Mouse (Mus musculus) bone marrow macrophage, adult 2 months (primary cell): ENCODE results near the gene E030025P04Rik.

Experiments
- CTCF ChIP-seq: IDR thresholded peaks from 2 replicates; pipeline ENCODE4 v1.5.1; 2012; ENCODE audit warnings: low read depth, mild to moderate bottlenecking, low read length, moderate library complexity
- POLR2A ChIP-seq: IDR thresholded peaks from 2 replicates; pipeline ENCODE4 v1.6.1; 2012; ENCODE audit warnings: mild to moderate bottlenecking, low read depth, low read length, borderline replicate concordance

DNA sequence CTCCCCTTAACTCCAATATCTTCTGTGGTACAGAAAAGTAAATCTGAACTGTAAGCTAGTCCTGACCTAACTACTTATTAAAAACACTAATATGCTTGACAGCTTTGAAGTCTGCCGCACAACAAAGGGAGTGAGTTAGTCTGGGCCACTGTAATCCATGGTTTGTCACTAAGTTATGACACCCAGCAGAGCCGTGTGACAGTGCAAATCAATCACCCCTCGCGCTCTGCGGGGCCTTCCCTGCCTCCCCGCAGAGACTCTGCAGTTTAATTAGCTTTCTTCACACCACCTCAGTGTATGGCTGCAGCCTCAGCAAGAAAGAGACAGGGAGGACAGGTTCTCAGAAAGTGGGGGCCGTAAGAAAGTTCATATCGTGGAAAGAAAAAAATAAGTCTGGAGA, 37.4 kb downstream of the E030025P04Rik start:
- TF ChIP-seq CTCF (no peak), POLR2A (no peak)
